10 mouse cellular contexts compared by ENCODE assay signal in the genomic region with DNA sequence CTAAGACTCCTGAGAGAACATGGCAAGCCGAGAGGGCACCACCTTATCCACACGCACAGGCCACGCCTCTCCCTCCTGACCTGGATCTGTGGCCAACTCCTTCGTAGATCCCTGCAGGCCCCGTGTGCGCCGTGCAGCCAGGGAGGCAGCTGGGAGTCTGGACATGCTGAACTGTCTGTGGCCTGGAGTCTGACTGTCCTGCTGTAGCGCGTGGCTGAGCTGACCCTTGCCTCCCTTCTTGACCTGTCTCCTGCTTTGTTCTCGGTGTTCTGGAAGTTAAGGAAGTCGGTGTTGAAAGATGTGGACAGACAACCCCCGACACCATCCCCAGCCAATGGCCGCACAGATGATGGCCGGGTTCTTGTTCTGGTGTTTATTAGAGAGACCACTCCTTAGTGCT. TPM values are rescaled to one million over a fixed set of nuclear protein-coding genes. Genes with fewer than 3 reads are reported as not detected.
DNase-seq lines count a peak whose midpoint lies in the region; ATAC-seq and TF ChIP-seq lines count a peak whose summit lies in the region.
"Had no signal": no experiment of that assay in that cellular context is flagged by ENCODE, and none has a peak within 500 bp of the region (broad histone marks: within the 10 kb centered on the region; RNA-seq: fewer than 3 reads in every experiment).

No protein-coding gene starts in this region.

- no peaks in the 10 kb centered on the region for H3K4me1 ChIP-seq in thymus, adult 2 months (replicated peaks; ENCODE audit: control insufficient read depth, insufficient read depth, low read length)

- H3K27me3 ChIP-seq in thymus, adult 2 months (ENCODE audit: control insufficient read depth, insufficient read depth, low read length) = no peaks in the 10 kb centered on the region

- no peak for TF ChIP-seq POLR2A in thymus, adult 2 months (IDR thresholded peaks at IDR 0.05; ENCODE audit: control insufficient read depth, extremely low read depth, insufficient read depth, low read length, poor library complexity)

- TF ChIP-seq CTCF in thymus, adult 2 months (IDR thresholded peaks at IDR 0.05; ENCODE audit: borderline replicate concordance, control insufficient read depth, extremely low read depth, insufficient read depth, low read length, poor library complexity) = no peak

- DNase-seq in heart, adult 11 months = peak; percentile 90
- no peak for DNase-seq in heart, postnatal 14 days
- peak; percentile 42 for DNase-seq in embryo, embryonic 9.5 days (ENCODE audit: extremely low spot score)
- DNase-seq in kidney, adult 9 months = peak; percentile 37
- peak; percentile 13 for DNase-seq in lung, postnatal 14 days
- no peak for DNase-seq in thymus, adult 2 months
- DNase-seq in ovary, adult 18-20 months (ENCODE audit: low spot score) = no peak
- DNase-seq: forebrain, postnatal 0 days had no signal

- H3K36me3 ChIP-seq in thymus, adult 2 months (ENCODE audit: control insufficient read depth, insufficient read depth, low read length) = no peaks in the 10 kb centered on the region

- H3K27ac ChIP-seq in thymus, adult 2 months (ENCODE audit: control insufficient read depth, insufficient read depth, low read length) = no peak overlapping the region
- H3K27ac ChIP-seq: layer of hippocampus, adult 2 months had no signal

- intact Hi-C loops in heart, postnatal 14 days (cut with DNase I) = loop anchor here (10.0 kb wide), 1 partner anchor 549 kb away; a partner anchor contains a TSS

- no peak overlapping the region for H3K4me3 ChIP-seq in thymus, adult 2 months (ENCODE audit: control insufficient read depth, insufficient read depth, low read length)
- H3K4me3 ChIP-seq: layer of hippocampus, adult 2 months had no signal

- WGBS in thymus, adult 2 months = 92% methylated on average over 14 of the region's 14 CpGs

- ATAC-seq in erythroid progenitor cell, adult 5-6 weeks (replicated peaks; ENCODE audit: low FRiP score, poor library complexity, severe bottlenecking) = no peak
- ATAC-seq: forebrain, postnatal 0 days had no signal

RNA-seq across cellular contexts. Expression of a gene that starts 21.5 kb away (rescaled TPM):
- 1 to 10 TPM; 4.5 to 6.8 TPM for total RNA-seq in heart, postnatal 14 days (2021)
- 9.6 and 10.2 TPM in 2 replicates for polyA plus RNA-seq in thymus, adult 2 months (2012; rRNA removed)
- total RNA-seq in erythroid progenitor cell, adult 5-6 weeks (2015; ENCODE audit: low replicate concordance) = 25.2 and 26.8 TPM in 2 replicates
- total RNA-seq in erythroid progenitor cell, adult 5-6 weeks (2017; ENCODE audit: low replicate concordance) = 3.2 and 6.8 TPM in 2 replicates

Comparison
In these comparisons a context has a peak if more than half of its experiments do, and no peak if none do; other contexts are left out.
1. DNase-seq: peak in heart, adult 11 months (single experiment), embryo, embryonic 9.5 days (single experiment), kidney, adult 9 months (single experiment) and lung, postnatal 14 days (single experiment); none in heart, postnatal 14 days (0 of 2), thymus, adult 2 months (single experiment) and ovary, adult 18-20 months (single experiment).